Mouse (Mus musculus): ENCODE measurements around the gene Itpr3. TPM values are rescaled to one million over a fixed set of nuclear protein-coding genes. Genes with fewer than 3 reads are reported as not detected.

Itpr3 gene
- polyA plus RNA-seq, 1 experiment from 2014 or later: 1.2 TPM

GRCm38 (mm10) chr17:27130246-27130645 is 73.1 kb downstream of the Itpr3 start:
- WGBS: 52% methylated on average over 9 of the region's 9 CpGs
- no peak overlapping the region for H3K4me2 ChIP-seq (ENCODE audit: low read depth)
- no peaks in the 10 kb centered on the region for H3K36me3 ChIP-seq (ENCODE audit: control insufficient read depth, insufficient read depth, low read length)
- no peak for DNase-seq (ENCODE audit: low spot score)
- H3K27ac ChIP-seq (ENCODE audit: low read depth, low read length): no peak overlapping the region
- no peaks in the 10 kb centered on the region for H3K27me3 ChIP-seq (ENCODE audit: control insufficient read depth, insufficient read depth, low read length)
- peaks cover 23% of the 10 kb centered on the region for H3K4me1 ChIP-seq (ENCODE audit: control insufficient read depth, insufficient read depth, low read length)
- no peak overlapping the region for H3K9ac ChIP-seq (ENCODE audit: low read length)
- H3K9me3 ChIP-seq (ENCODE audit: control insufficient read depth, low read length): no peaks in the 10 kb centered on the region
- no peak for ATAC-seq (ENCODE audit: insufficient read depth, low FRiP score, low TSS enrichment)
- H3K4me3 ChIP-seq (ENCODE audit: low read depth, low read length): no peak overlapping the region

GRCm38 (mm10) chr17:27131240-27131665 is 74.1 kb downstream of the Itpr3 start:
- Histone ChIP-seq H3K36me3 (ENCODE audit: control insufficient read depth, insufficient read depth, low read length) (no peaks in the 10 kb centered on the region), H3K4me3 (ENCODE audit: low read depth, low read length) (no peak overlapping the region), H3K27me3 (ENCODE audit: control insufficient read depth, insufficient read depth, low read length) (no peaks in the 10 kb centered on the region), H3K27ac (ENCODE audit: low read depth, low read length) (no peak overlapping the region), H3K9me3 (ENCODE audit: control insufficient read depth, low read length) (no peaks in the 10 kb centered on the region), H3K4me2 (ENCODE audit: low read depth) (no peak overlapping the region), H3K4me1 (ENCODE audit: control insufficient read depth, insufficient read depth, low read length) (peaks cover 23% of the 10 kb centered on the region), H3K9ac (ENCODE audit: low read length) (no peak overlapping the region)
- ATAC-seq (ENCODE audit: insufficient read depth, low FRiP score, low TSS enrichment) (no peak), DNase-seq (ENCODE audit: low spot score) (no peak)
- WGBS: 86% methylated on average over 10 of the region's 10 CpGs

- no peak overlapping the region for H3K27ac ChIP-seq (ENCODE audit: low read depth, low read length)
- no peak overlapping the region for H3K4me3 ChIP-seq (ENCODE audit: low read depth, low read length)
- no peak for DNase-seq (ENCODE audit: low spot score)
- 94% methylated on average over 10 of the region's 10 CpGs for WGBS
- no peaks in the 10 kb centered on the region for H3K9me3 ChIP-seq (ENCODE audit: control insufficient read depth, low read length)
- H3K4me1 ChIP-seq (ENCODE audit: control insufficient read depth, insufficient read depth, low read length): peaks cover 23% of the 10 kb centered on the region
- no peaks in the 10 kb centered on the region for H3K36me3 ChIP-seq (ENCODE audit: control insufficient read depth, insufficient read depth, low read length)
- no peaks in the 10 kb centered on the region for H3K27me3 ChIP-seq (ENCODE audit: control insufficient read depth, insufficient read depth, low read length)
- no peak for ATAC-seq (ENCODE audit: insufficient read depth, low FRiP score, low TSS enrichment)
- no peak overlapping the region for H3K9ac ChIP-seq (ENCODE audit: low read length)
- no peak overlapping the region for H3K4me2 ChIP-seq (ENCODE audit: low read depth)
Measured at GRCm38 (mm10) chr17:27132238-27132637, 75.1 kb downstream of the Itpr3 start.

- peaks cover 23% of the 10 kb centered on the region for H3K4me1 ChIP-seq (ENCODE audit: control insufficient read depth, insufficient read depth, low read length)
- no peaks in the 10 kb centered on the region for H3K27me3 ChIP-seq (ENCODE audit: control insufficient read depth, insufficient read depth, low read length)
- H3K36me3 ChIP-seq (ENCODE audit: control insufficient read depth, insufficient read depth, low read length): no peaks in the 10 kb centered on the region
- peak within 1 kb of the TSS; percentile 71 for H3K9ac ChIP-seq (ENCODE audit: low read length)
- peak; percentile 99 for DNase-seq (ENCODE audit: low spot score)
- H3K4me2 ChIP-seq (ENCODE audit: low read depth): peak within 1 kb of the TSS; percentile 42
- 0 out of 2 replicates have a peak within 1 kb of the TSS, but pooled peaks have one; percentile 1 for H3K27ac ChIP-seq (ENCODE audit: low read depth, low read length)
- H3K4me3 ChIP-seq (ENCODE audit: low read depth, low read length): peak within 1 kb of the TSS; percentile 44
- peak; percentile 86 for ATAC-seq (ENCODE audit: insufficient read depth, low FRiP score, low TSS enrichment)
- H3K9me3 ChIP-seq (ENCODE audit: control insufficient read depth, low read length): no peaks in the 10 kb centered on the region
- 0% methylated on average over 46 of the region's 46 CpGs for WGBS
Measured at GRCm38 (mm10) chr17:27133551-27134141, 76.5 kb downstream of the Itpr3 start, which contains the start of gene Uqcc2. Gene Uqcc2, minus strand, starts transcription at chr17:27133916.

- ATAC-seq (ENCODE audit: insufficient read depth, low FRiP score, low TSS enrichment): 0 out of 2 replicates have a peak, but pooled peaks have one; percentile 16
- H3K4me3 ChIP-seq (ENCODE audit: low read depth, low read length): peak overlapping the region; percentile 44; the same call in 1 of the 2 replicates
- peak overlapping the region; percentile 71 for H3K9ac ChIP-seq (ENCODE audit: low read length)
- no peaks in the 10 kb centered on the region for H3K9me3 ChIP-seq (ENCODE audit: control insufficient read depth, low read length)
- H3K27ac ChIP-seq (ENCODE audit: low read depth, low read length): no peak overlapping the region
- H3K4me1 ChIP-seq (ENCODE audit: control insufficient read depth, insufficient read depth, low read length): peaks cover 23% of the 10 kb centered on the region
- WGBS: 41% methylated on average over 9 of the region's 9 CpGs
- H3K27me3 ChIP-seq (ENCODE audit: control insufficient read depth, insufficient read depth, low read length): no peaks in the 10 kb centered on the region
- H3K4me2 ChIP-seq (ENCODE audit: low read depth): peak overlapping the region; percentile 42
- H3K36me3 ChIP-seq (ENCODE audit: control insufficient read depth, insufficient read depth, low read length): no peaks in the 10 kb centered on the region
- DNase-seq (ENCODE audit: low spot score): no peak
Measured at GRCm38 (mm10) chr17:27134187-27134586, 77.1 kb downstream of the Itpr3 start.

GRCm38 (mm10) chr17:27134715-27135114 is 77.6 kb downstream of the Itpr3 start:
- H3K4me3 ChIP-seq (ENCODE audit: low read depth, low read length): no peak overlapping the region
- no peak overlapping the region for H3K27ac ChIP-seq (ENCODE audit: low read depth, low read length)
- ATAC-seq (ENCODE audit: insufficient read depth, low FRiP score, low TSS enrichment) (no peak), DNase-seq (ENCODE audit: low spot score) (no peak)
- H3K36me3 ChIP-seq (ENCODE audit: control insufficient read depth, insufficient read depth, low read length): no peaks in the 10 kb centered on the region
- peaks cover 27% of the 10 kb centered on the region for H3K4me1 ChIP-seq (ENCODE audit: control insufficient read depth, insufficient read depth, low read length)
- WGBS: 32% methylated on average over 3 of the region's 3 CpGs
- H3K9ac ChIP-seq (ENCODE audit: low read length): no peak overlapping the region
- no peaks in the 10 kb centered on the region for H3K9me3 ChIP-seq (ENCODE audit: control insufficient read depth, low read length)
- no peak overlapping the region for H3K4me2 ChIP-seq (ENCODE audit: low read depth)
- H3K27me3 ChIP-seq (ENCODE audit: control insufficient read depth, insufficient read depth, low read length): no peaks in the 10 kb centered on the region

- no peak for ATAC-seq (ENCODE audit: insufficient read depth, low FRiP score, low TSS enrichment)
- Histone ChIP-seq H3K27me3 (ENCODE audit: control insufficient read depth, insufficient read depth, low read length) (no peaks in the 10 kb centered on the region), H3K4me2 (ENCODE audit: low read depth) (no peak overlapping the region), H3K9ac (ENCODE audit: low read length) (no peak overlapping the region), H3K9me3 (ENCODE audit: control insufficient read depth, low read length) (no peaks in the 10 kb centered on the region), H3K27ac (ENCODE audit: low read depth, low read length) (no peak overlapping the region), H3K4me3 (ENCODE audit: low read depth, low read length) (no peak overlapping the region), H3K4me1 (ENCODE audit: control insufficient read depth, insufficient read depth, low read length) (peaks cover 14% of the 10 kb centered on the region; the same call in 1 of the 2 replicates), H3K36me3 (ENCODE audit: control insufficient read depth, insufficient read depth, low read length) (no peaks in the 10 kb centered on the region)
- DNase-seq (ENCODE audit: low spot score): no peak
- WGBS: 65% methylated on average over 9 of the region's 9 CpGs
Measured at GRCm38 (mm10) chr17:27138396-27138795, 81.3 kb downstream of the Itpr3 start.

GRCm38 (mm10) chr17:27139304-27139703 is 82.2 kb downstream of the Itpr3 start:
- H3K9ac ChIP-seq (ENCODE audit: low read length): no peak overlapping the region
- peaks cover 14% of the 10 kb centered on the region; the same call in 1 of the 2 replicates for H3K4me1 ChIP-seq (ENCODE audit: control insufficient read depth, insufficient read depth, low read length)

GRCm38 (mm10) chr17:27140262-27140661 is 83.2 kb downstream of the Itpr3 start:
- no peak overlapping the region for H3K27ac ChIP-seq (ENCODE audit: low read depth, low read length)
- 67% methylated on average over 9 of the region's 9 CpGs for WGBS
- DNase-seq (ENCODE audit: low spot score): no peak

More at GRCm38 (mm10) chr17:27139304-27139703, 82.2 kb downstream of the Itpr3 start:
- no peak overlapping the region for H3K27ac ChIP-seq (ENCODE audit: low read depth, low read length)
- ATAC-seq (ENCODE audit: insufficient read depth, low FRiP score, low TSS enrichment): no peak
- no peak overlapping the region for H3K4me2 ChIP-seq (ENCODE audit: low read depth)
- WGBS: 52% methylated on average over 7 of the region's 7 CpGs
- H3K27me3 ChIP-seq (ENCODE audit: control insufficient read depth, insufficient read depth, low read length): no peaks in the 10 kb centered on the region
- H3K9me3 ChIP-seq (ENCODE audit: control insufficient read depth, low read length): no peaks in the 10 kb centered on the region
- H3K4me3 ChIP-seq (ENCODE audit: low read depth, low read length): no peak overlapping the region
- H3K36me3 ChIP-seq (ENCODE audit: control insufficient read depth, insufficient read depth, low read length): no peaks in the 10 kb centered on the region
- DNase-seq (ENCODE audit: low spot score): no peak

More at GRCm38 (mm10) chr17:27140262-27140661, 83.2 kb downstream of the Itpr3 start:
- Histone ChIP-seq H3K27me3 (ENCODE audit: control insufficient read depth, insufficient read depth, low read length) (no peaks in the 10 kb centered on the region), H3K36me3 (ENCODE audit: control insufficient read depth, insufficient read depth, low read length) (no peaks in the 10 kb centered on the region), H3K4me3 (ENCODE audit: low read depth, low read length) (no peak overlapping the region), H3K4me1 (ENCODE audit: control insufficient read depth, insufficient read depth, low read length) (peaks cover 14% of the 10 kb centered on the region; the same call in 1 of the 2 replicates), H3K4me2 (ENCODE audit: low read depth) (no peak overlapping the region), H3K9ac (ENCODE audit: low read length) (no peak overlapping the region), H3K9me3 (ENCODE audit: control insufficient read depth, low read length) (no peaks in the 10 kb centered on the region)
- ATAC-seq (ENCODE audit: insufficient read depth, low FRiP score, low TSS enrichment): no peak

Data from neural tube, embryonic 11.5 days (tissue).